Mouse (Mus musculus): ENCODE results near the gene Reck. TPM values are rescaled to one million over a fixed set of nuclear protein-coding genes. Genes with fewer than 3 reads are reported as not detected.

Gene Reck
- total and polyA plus RNA-seq, 3 experiments = 0.12 to 0.60 TPM; not detected in 1

- TF ChIP-seq ELF1 (IDR thresholded peaks at IDR 0.05; ENCODE audit: low read depth, low read length) = no peak
- no peak for TF ChIP-seq UBTF (IDR thresholded peaks at IDR 0.05; ENCODE audit: borderline replicate concordance, insufficient read depth, low read depth, low read length)
These were observed 43.3 kb upstream of the Reck start (continued) for GRCm38 (mm10) chr4:43832031-43832430.

DNA sequence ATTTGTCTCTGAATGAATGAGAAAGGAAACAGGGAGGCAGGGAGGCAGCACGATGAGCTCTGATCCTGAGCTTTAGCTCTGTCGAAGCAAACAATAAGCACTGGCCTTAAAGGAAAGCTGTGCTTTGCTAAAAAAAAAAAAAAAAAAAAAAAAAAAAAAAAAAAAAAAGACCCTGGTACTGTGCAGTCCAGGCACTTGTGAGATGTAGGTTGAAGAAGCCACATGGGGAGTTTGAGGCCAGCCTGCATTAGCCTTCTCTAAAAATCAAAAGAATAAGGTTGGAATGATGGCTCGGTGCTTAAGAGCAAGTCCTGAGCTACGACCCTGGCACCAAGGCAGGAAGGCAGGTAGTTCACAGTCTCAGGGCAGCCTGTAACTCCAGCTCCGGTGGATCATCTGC lies 41.6 kb upstream of the Reck start:
- TF ChIP-seq ZNF384 (IDR thresholded peaks at IDR 0.05; ENCODE audit: low read depth, low read length) (peak; percentile 50), MYB (IDR thresholded peaks at IDR 0.05; ENCODE audit: low read depth, low read length) (no peak), SIN3A (IDR thresholded peaks at IDR 0.05; ENCODE audit: low read length) (no peak), MEF2A (IDR thresholded peaks at IDR 0.05; ENCODE audit: extremely low read depth, insufficient replicate concordance, low read depth, low read length, poor library complexity, severe bottlenecking) (no peak), CHD2 (IDR thresholded peaks at IDR 0.05; ENCODE audit: low read length) (no peak)
- Histone ChIP-seq H3K27ac (ENCODE audit: control insufficient read depth, low read depth, low read length) (no peak overlapping the region), H3K27me3 (ENCODE audit: control insufficient read depth in 1 of 2, insufficient read depth in 2 of 2, low read length in 2 of 2) (no peaks in the 10 kb centered on the region; a peak in 1 of 4 replicates), H3K4me3 (ENCODE audit: control insufficient read depth in 1 of 2, insufficient read depth in 1 of 2, low read depth in 2 of 2, low read length in 2 of 2) (no peak overlapping the region), H3K79me2 (ENCODE audit: control insufficient read depth, insufficient read depth, low read length, poor library complexity) (no peaks in the 10 kb centered on the region), H3K36me3 (ENCODE audit: control insufficient read depth in 1 of 2, insufficient read depth in 2 of 2, low read length in 2 of 2) (no peaks in the 10 kb centered on the region), H3K4me1 (ENCODE audit: control insufficient read depth in 1 of 2, insufficient read depth in 2 of 2, low read length in 2 of 2) (no peaks in the 10 kb centered on the region), H3K9me3 (replicated peaks; ENCODE audit: insufficient read depth, low read length) (no peaks in the 10 kb centered on the region), H3K9ac (ENCODE audit: control insufficient read depth, low read depth, low read length, poor library complexity, severe bottlenecking) (no peak overlapping the region)
- DNase-seq (ENCODE audit: low read depth, low spot score) = no peak

DNA sequence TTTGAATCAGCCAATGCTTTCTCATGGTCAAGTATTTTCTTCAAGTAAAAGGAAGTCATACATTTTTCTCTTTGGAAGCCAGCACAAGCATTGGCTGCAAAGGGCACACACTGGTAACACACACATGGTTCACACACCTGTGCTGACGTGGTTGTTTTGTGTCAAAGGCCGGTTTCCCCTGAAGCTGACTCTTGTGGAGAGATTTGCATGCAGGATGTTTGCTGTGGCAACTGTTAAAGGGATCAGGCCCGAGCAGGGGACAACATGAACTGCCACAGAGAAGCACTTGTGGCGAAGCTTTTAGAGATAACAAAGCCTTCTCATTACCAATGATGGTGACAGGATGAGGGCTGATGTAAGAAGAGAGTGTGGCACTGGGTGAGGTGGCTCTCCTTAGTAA lies 40.6 kb upstream of the Reck start:
- TF ChIP-seq MXI1 (IDR thresholded peaks at IDR 0.05; ENCODE audit: low read depth, low read length) (no peak), ZKSCAN1 (IDR thresholded peaks at IDR 0.05; ENCODE audit: low read depth, low read length) (no peak), USF2 (IDR thresholded peaks at IDR 0.05; ENCODE audit: borderline replicate concordance in 1 of 2, insufficient read depth in 1 of 2, low read depth in 1 of 2, low read length in 2 of 2) (no peak), RAD21 (IDR thresholded peaks at IDR 0.05; ENCODE audit: low read depth, low read length) (no peak), TBP (IDR thresholded peaks at IDR 0.05; ENCODE audit: low read depth, low read length) (no peak), POLR2A (IDR thresholded peaks at IDR 0.05; ENCODE audit: control insufficient read depth in 1 of 2, insufficient read depth in 1 of 2, low read depth in 1 of 2, low read length in 2 of 2, poor library complexity in 1 of 2) (no peak), USF1 (IDR thresholded peaks at IDR 0.05; ENCODE audit: low read depth, low read length) (no peak), ZNF384 (IDR thresholded peaks at IDR 0.05; ENCODE audit: low read depth, low read length) (no peak), BHLHE40 (IDR thresholded peaks at IDR 0.05; ENCODE audit: borderline replicate concordance, low read depth, low read length) (no peak), TCF12 (IDR thresholded peaks at IDR 0.05; ENCODE audit: low read depth, low read length) (no peak), E2F4 (IDR thresholded peaks at IDR 0.05; ENCODE audit: borderline replicate concordance, low read depth, low read length) (no peak), NELFE (IDR thresholded peaks at IDR 0.05; ENCODE audit: low read depth, low read length) (no peak), MEF2A (IDR thresholded peaks at IDR 0.05; ENCODE audit: extremely low read depth, insufficient replicate concordance, low read depth, low read length, poor library complexity, severe bottlenecking) (no peak), MAFK (IDR thresholded peaks at IDR 0.05; ENCODE audit: borderline replicate concordance, low read depth, low read length) (no peak), SMC3 (IDR thresholded peaks at IDR 0.05; ENCODE audit: low read depth, low read length) (no peak)
- no peaks in the 10 kb centered on the region for H3K36me3 ChIP-seq (ENCODE audit: control insufficient read depth in 1 of 2, insufficient read depth in 2 of 2, low read length in 2 of 2)
- no peak overlapping the region for H3K27ac ChIP-seq (ENCODE audit: control insufficient read depth, low read depth, low read length)
- DNase-seq (ENCODE audit: low read depth, low spot score) = no peak
- H3K4me3 ChIP-seq (ENCODE audit: control insufficient read depth in 1 of 2, insufficient read depth in 1 of 2, low read depth in 2 of 2, low read length in 2 of 2) = no peak overlapping the region
- no peaks in the 10 kb centered on the region for H3K4me1 ChIP-seq (ENCODE audit: control insufficient read depth in 1 of 2, insufficient read depth in 2 of 2, low read length in 2 of 2)
- H3K79me2 ChIP-seq (ENCODE audit: control insufficient read depth, insufficient read depth, low read length, poor library complexity) = no peaks in the 10 kb centered on the region
- H3K9me3 ChIP-seq (replicated peaks; ENCODE audit: insufficient read depth, low read length) = no peaks in the 10 kb centered on the region
- H3K27me3 ChIP-seq (ENCODE audit: control insufficient read depth in 1 of 2, insufficient read depth in 2 of 2, low read length in 2 of 2) = 0 out of 4 replicates have a peak, but pooled peaks cover 0 to 2% of the 10 kb centered on the region in 2 experiments
- no peak overlapping the region for H3K9ac ChIP-seq (ENCODE audit: control insufficient read depth, low read depth, low read length, poor library complexity, severe bottlenecking)

All from MEL (cell line).